Mouse (Mus musculus) liver, postnatal 0 days (tissue): ENCODE measurements around the gene Zfp239. TPM values are rescaled to one million over a fixed set of nuclear protein-coding genes. Genes with fewer than 3 reads are reported as not detected.

Experiments used
- ATAC-seq: fragments of 200-750 bp; cut with Nextera tagmentation; 2 replicates; pipeline ENCODE4 v1.8.0; 2017; ENCODE audit warnings: mild to moderate bottlenecking, moderate library complexity
- DNase-seq: peaks from one replicate; pipeline ENCODE4 v3.0.0-alpha.2; 2016
- H3K27ac ChIP-seq: fragments of 300-500 bp; sonication (generic); 2 replicates; pipeline ENCODE4 v1.5.1; 2014; ENCODE audit warnings: antibody characterized with exemption, moderate library complexity, mild to moderate bottlenecking, low read depth
- H3K27me3 ChIP-seq: fragments of 300-500 bp; sonication (generic); 2 replicates; pipeline ENCODE4 v1.6.1; 2014; ENCODE audit warnings: low read length, control low read depth, mixed read lengths; ENCODE audit not compliant: insufficient read depth
- H3K36me3 ChIP-seq: fragments of 300-500 bp; sonication (generic); replicated peaks from 2 replicates; pipeline ENCODE4 v1.6.1; 2014; ENCODE audit warnings: mild to moderate bottlenecking, control low read depth, low read length, moderate library complexity, mixed read lengths; ENCODE audit not compliant: insufficient read depth
- H3K4me1 ChIP-seq: fragments of 300-500 bp; sonication (generic); 2 replicates; pipeline ENCODE4 v1.6.1; 2014; ENCODE audit warnings: antibody characterized with exemption, mild to moderate bottlenecking, control low read depth; ENCODE audit not compliant: insufficient read depth
- H3K4me2 ChIP-seq: fragments of 300-500 bp; sonication (generic); 2 replicates; pipeline ENCODE4 v1.6.1; 2014; ENCODE audit warnings: low read depth, mild to moderate bottlenecking, low read length, moderate library complexity, mixed read lengths
- H3K4me3 ChIP-seq: fragments of 300-500 bp; sonication (generic); 2 replicates; pipeline ENCODE4 v1.5.1; 2014; ENCODE audit warnings: low read depth, low read length
- H3K9ac ChIP-seq: fragments of 300-500 bp; sonication (generic); replicated peaks from 2 replicates; pipeline ENCODE4 v1.6.1; 2014; ENCODE audit warnings: mild to moderate bottlenecking, moderate library complexity
- H3K9me3 ChIP-seq: fragments of 300-500 bp; sonication (generic); 2 replicates; pipeline ENCODE4 v1.6.1; 2016; ENCODE audit warnings: mild to moderate bottlenecking, control low read depth, low read length, mixed read lengths
- CTCF ChIP-seq: sonication (generic); IDR thresholded peaks from 2 replicates; pipeline ENCODE4 v1.5.1; 2016; ENCODE audit warnings: antibody characterized with exemption, low read depth
- EP300 ChIP-seq: IDR thresholded peaks from 2 replicates; pipeline ENCODE4 v1.6.1; 2016; ENCODE audit warnings: antibody characterized with exemption, low read depth, mild to moderate bottlenecking
- WGBS: fragments of 180-500 bp; shearing (Covaris S2); extraction: QIAGEN DNeasy Blood & Tissue Kit; methylation state at CpG from one replicate; pipeline ENCODE4 v1.1.7; 2014; ENCODE audit not compliant: insufficient replicate concordance; 5-methylcytosine and 5-hydroxymethylcytosine counted together
- polyA plus RNA-seq: library from polyadenylated mRNA; unstranded; fragments of >200 nt; fragmentation: Nextera tagmentation; extraction: Ambion mirVana; gene quantifications from 2 replicates; pipeline ENCODE4 v1.2.1, GENCODE M21; 2015

Gene Zfp239
- polyA plus RNA-seq, 1 experiment from 2014 or later = 1.1 TPM

DNA sequence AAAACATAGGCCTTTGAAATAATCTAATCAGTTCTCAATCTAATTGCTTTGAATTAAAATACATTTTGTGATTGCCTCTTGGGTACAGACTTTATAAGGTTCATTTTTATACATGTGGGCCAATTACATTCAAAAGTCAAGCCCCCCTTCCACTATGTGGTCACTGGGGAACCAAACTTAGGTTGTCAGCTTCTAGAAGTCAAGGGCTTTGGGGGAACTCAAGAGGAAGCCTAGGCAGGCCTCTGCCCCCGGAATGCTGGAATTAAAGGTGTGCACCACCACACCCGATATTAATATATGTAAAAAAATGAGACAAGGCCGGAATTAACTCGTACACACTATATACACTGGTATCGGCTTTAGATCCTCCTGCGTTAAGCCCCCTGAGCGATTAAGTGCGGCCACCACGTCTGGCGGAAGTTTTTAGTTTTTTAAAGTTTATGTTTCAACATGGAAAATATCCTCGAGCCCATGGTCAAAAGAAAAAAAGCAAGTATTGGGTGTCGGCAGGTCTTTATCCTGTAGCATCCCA lies 54.4 kb downstream of the Zfp239 start:
- no peaks in the 10 kb centered on the region for H3K27me3 ChIP-seq
- peak overlapping the region; percentile 80 for H3K4me2 ChIP-seq
- H3K4me1 ChIP-seq = peaks cover 39% of the 10 kb centered on the region
- H3K9me3 ChIP-seq = no peaks in the 10 kb centered on the region
- peaks cover 23% of the 10 kb centered on the region for H3K36me3 ChIP-seq
- TF ChIP-seq CTCF = no peak
- TF ChIP-seq EP300 = no peak
- 1% methylated on average over 12 of the region's 12 CpGs for WGBS
- DNase-seq (no peak), ATAC-seq (no peak)
- H3K4me3 ChIP-seq = peak overlapping the region; percentile 80
- H3K27ac ChIP-seq = peak overlapping the region; percentile 99
- H3K9ac ChIP-seq = peak overlapping the region; percentile 86

DNA sequence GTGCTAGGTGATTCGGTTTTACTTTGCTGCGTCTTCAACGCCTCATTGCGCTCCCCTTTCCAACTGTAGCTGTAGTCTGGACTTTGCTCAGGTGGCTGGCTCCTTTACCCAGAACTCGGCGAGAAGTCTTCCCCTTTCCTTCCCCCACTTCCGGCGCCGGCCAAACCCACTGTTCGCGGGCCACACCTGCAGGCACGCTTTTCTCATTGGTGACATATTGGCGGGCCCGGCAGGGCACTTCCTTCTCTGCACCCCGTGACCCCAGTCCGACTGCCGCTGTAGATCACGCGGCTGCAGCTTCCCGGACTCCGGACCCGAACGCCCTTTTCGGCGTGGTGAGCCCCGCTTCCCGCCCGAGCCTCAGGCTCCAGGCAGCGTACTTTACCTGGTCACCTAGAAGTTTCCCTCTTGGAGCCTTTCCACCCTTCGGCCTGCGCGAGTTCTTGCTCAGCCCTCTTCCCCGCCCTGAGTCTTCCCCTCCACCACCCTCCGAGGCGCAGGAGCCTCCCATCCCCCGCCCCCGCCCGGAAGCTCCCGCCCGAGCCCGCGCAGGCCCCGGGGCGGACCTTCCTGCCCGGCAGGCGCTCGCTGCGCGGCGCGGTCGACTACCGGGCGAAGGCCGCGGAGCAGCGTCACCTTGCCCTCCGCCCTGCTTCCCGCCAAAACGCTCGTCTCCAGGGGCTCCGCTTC lies 55.0 kb downstream of the Zfp239 start:
- H3K36me3 ChIP-seq = peaks cover 27% of the 10 kb centered on the region
- WGBS = 2% methylated on average over 61 of the region's 62 CpGs
- peak overlapping the region; percentile 80 for H3K4me3 ChIP-seq
- TF ChIP-seq CTCF (no peak), EP300 (peak; percentile 79)
- peaks cover 36% of the 10 kb centered on the region for H3K4me1 ChIP-seq
- no peaks in the 10 kb centered on the region for H3K9me3 ChIP-seq
- no peaks in the 10 kb centered on the region for H3K27me3 ChIP-seq
- peak; percentile 95 for ATAC-seq
- DNase-seq = peak; percentile 93
- peak overlapping the region; percentile 99 for H3K27ac ChIP-seq
- peak overlapping the region; percentile 86 for H3K9ac ChIP-seq
- H3K4me2 ChIP-seq = peak overlapping the region; percentile 80

DNA sequence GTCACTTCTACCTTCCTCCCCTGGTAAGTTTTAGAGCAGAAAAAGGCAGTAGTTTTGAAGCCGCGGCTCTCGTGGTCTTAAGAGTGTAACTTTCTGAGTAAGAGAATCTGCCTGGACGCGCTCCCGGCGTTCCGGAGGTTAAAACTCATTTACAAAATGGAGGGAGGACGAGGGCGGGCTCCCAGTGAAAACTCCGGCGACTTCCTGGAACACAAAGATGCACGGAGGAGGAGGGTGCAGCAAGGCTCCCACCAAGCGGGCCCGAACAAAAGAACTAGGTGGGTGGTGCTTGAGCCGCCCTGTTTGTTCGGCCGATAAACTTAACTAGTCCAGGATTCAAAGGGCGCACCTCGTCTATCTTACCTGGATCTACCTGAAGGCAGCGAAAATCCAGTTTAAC lies 55.7 kb downstream of the Zfp239 start:
- Histone ChIP-seq H3K4me3 (peak overlapping the region; percentile 80), H3K27me3 (no peaks in the 10 kb centered on the region), H3K4me1 (peaks cover 36% of the 10 kb centered on the region), H3K27ac (peak overlapping the region; percentile 99), H3K4me2 (peak overlapping the region; percentile 80), H3K9ac (peak overlapping the region; percentile 86), H3K36me3 (peaks cover 34% of the 10 kb centered on the region), H3K9me3 (no peaks in the 10 kb centered on the region)
- TF ChIP-seq EP300 = 0 out of 2 replicates have a peak, but pooled peaks have one; percentile 9
- no peak for TF ChIP-seq CTCF
- peak; percentile 25 for ATAC-seq
- WGBS = 1% methylated on average over 21 of the region's 21 CpGs
- peak; percentile 75 for DNase-seq

DNA sequence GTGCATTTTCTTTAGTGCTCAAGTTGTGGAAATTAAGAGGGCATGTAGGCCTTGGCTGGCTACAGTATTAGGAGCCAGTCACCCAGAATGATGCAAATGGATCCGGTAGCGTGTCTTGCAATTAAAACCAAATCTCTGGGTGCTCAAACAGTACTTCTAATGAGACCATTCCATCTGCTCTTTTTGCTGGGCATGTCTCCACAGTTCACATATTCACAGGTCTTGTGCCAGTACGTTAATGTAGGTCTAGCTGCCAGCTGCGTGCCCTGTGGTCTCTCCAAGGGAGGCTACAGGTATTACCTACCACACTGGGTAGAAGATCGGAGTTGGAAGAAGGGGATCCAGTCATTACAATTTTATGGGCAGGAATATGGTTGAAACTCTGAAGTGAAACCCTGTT lies 56.1 kb downstream of the Zfp239 start:
- Histone ChIP-seq H3K4me1 (peaks cover 36% of the 10 kb centered on the region), H3K9me3 (no peaks in the 10 kb centered on the region), H3K27me3 (no peaks in the 10 kb centered on the region), H3K4me2 (peak overlapping the region; percentile 80), H3K27ac (peak overlapping the region; percentile 99), H3K4me3 (peak overlapping the region; percentile 80), H3K36me3 (peaks cover 38% of the 10 kb centered on the region), H3K9ac (peak overlapping the region; percentile 86)
- no peak for TF ChIP-seq CTCF
- no peak for TF ChIP-seq EP300
- ATAC-seq (no peak), DNase-seq (no peak)
- WGBS = 11% methylated on average over 5 of the region's 5 CpGs

DNA sequence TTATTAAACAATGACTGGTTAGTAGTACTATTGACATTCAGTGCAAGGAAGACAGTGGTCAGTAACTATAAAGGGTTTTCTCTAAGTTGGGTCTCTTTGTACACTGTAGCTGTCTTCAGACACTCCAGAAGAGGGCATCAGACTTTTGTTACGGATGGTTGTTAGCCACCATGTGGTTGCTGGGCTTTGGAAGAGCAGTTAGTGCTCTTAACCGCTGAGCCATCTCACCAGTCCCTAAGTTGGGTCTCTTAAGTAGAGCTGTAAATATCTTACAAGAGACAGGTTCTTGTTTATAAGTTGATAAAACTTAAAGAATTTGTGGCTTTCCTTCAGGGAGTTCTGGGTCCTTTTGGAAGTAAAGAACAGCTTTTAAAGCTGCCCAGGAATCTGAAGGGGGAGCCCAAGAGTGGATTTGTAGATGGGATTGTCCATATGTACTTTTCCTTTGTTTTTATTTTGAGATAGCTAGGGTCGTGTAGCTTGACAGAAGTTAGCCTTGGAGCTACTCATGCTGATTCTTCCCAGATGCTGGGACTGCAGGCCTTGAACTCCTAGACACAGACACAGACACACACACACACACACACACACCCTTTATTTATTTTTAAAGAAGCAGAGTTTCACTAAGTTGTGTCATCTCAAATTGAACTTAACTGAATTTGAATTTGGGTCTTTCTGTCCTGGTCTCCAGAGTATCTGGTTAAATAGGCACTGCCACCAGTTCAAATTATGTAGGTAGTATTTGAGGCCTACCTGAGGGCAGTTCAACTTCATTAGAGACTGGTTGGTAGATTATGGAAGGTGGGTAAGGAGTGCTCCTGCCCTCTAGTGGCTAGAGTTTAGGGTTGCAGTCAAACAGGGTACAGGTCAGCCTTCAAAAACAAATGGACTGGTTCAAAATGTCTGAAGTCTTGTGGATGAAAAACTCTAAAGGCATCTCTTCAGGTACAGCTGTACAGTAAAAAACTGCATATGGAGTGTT lies 59.0 kb downstream of the Zfp239 start:
- TF ChIP-seq EP300 = no peak
- peak; percentile 97 for TF ChIP-seq CTCF
- Histone ChIP-seq H3K9ac (no peak overlapping the region; the same call in 1 of the 2 replicates), H3K9me3 (no peaks in the 10 kb centered on the region), H3K27ac (peak overlapping the region; percentile 34; the same call in 1 of the 2 replicates), H3K4me3 (0 out of 2 replicates have a peak overlapping the region, but pooled peaks have one; percentile 80), H3K27me3 (no peaks in the 10 kb centered on the region), H3K4me2 (peak overlapping the region; percentile 80), H3K36me3 (peaks cover 49% of the 10 kb centered on the region), H3K4me1 (peaks cover 24% of the 10 kb centered on the region)
- WGBS = 38% methylated on average over 3 of the region's 3 CpGs
- no peak for ATAC-seq
- peak; percentile 55 for DNase-seq

DNA sequence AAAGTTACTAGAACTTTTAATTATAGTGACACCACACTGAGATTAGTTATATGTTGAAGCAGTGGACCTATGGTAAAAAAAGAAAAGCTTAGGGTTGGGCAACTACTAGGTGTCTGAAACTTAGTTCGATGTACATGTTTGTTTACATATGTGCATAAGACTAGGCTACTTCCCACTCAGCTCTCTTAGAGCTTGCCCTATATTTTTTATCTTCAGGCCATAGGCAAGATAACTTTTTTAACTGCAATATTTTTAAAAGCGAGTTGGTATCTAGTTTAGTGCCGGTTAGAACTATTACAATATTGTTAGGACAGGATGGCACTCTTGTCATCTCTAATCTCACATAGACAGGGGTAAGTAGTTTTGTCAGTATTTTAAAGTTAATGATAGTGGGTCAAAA lies 60.1 kb downstream of the Zfp239 start:
- H3K27ac ChIP-seq = no peak overlapping the region
- no peak overlapping the region for H3K4me3 ChIP-seq
- ATAC-seq (no peak), DNase-seq (no peak)
- no peaks in the 10 kb centered on the region for H3K27me3 ChIP-seq
- no peaks in the 10 kb centered on the region for H3K9me3 ChIP-seq
- peaks cover 21% of the 10 kb centered on the region for H3K4me1 ChIP-seq
- H3K4me2 ChIP-seq = no peak overlapping the region
- no peak overlapping the region for H3K9ac ChIP-seq
- 73% methylated on average over 3 of the region's 3 CpGs for WGBS
- TF ChIP-seq CTCF (no peak), EP300 (no peak)
- peaks cover 56% of the 10 kb centered on the region for H3K36me3 ChIP-seq

Other genes starting within 250 kb of the Zfp239 start
- 25.4 and 25.7 TPM in 2 replicates for gene Zfp637, start 20.9 kb upstream of the Zfp239 start, polyA plus RNA-seq
- 264 and 270 TPM in 2 replicates for gene Hnrnpf, start 38.2 kb downstream of the Zfp239 start, polyA plus RNA-seq
- 0.20 TPM in 1 of 2 replicates, not detected in the other for gene Fxyd4, start 75.6 kb downstream of the Zfp239 start, polyA plus RNA-seq
- 0.06 and 0.11 TPM in 2 replicates for gene Rasgef1a, start 149.3 kb downstream of the Zfp239 start, polyA plus RNA-seq